ENCODE assay signal across 15 mouse cellular contexts in genomic region chr2:121787271-121787670, GRCm38 (mm10). TPM values are rescaled to one million over a fixed set of nuclear protein-coding genes. Genes with fewer than 3 reads are reported as not detected.
DNase-seq lines count a peak whose midpoint lies in the region; ATAC-seq and TF ChIP-seq lines count a peak whose summit lies in the region.
"Had no signal": no experiment of that assay in that cellular context is flagged by ENCODE, and none has a peak within 500 bp of the region (broad histone marks: within the 10 kb centered on the region; RNA-seq: fewer than 3 reads in every experiment).

No protein-coding gene starts in this region.

- 17% methylated on average over 7 of the region's 7 CpGs for WGBS in lung, embryonic 14.5 days
- 13% methylated on average over 7 of the region's 7 CpGs for WGBS in embryonic facial prominence, embryonic 14.5 days
- 53% methylated on average over 7 of the region's 7 CpGs for WGBS in forebrain, embryonic 14.5 days

- no peak overlapping the region for H3K9ac ChIP-seq in lung, embryonic 14.5 days
- H3K9ac ChIP-seq in embryonic facial prominence, embryonic 14.5 days (ENCODE audit: low read depth, low read length) = no peak overlapping the region
- H3K9ac ChIP-seq in forebrain, embryonic 14.5 days (ENCODE audit: low read length) = no peak overlapping the region
- H3K9ac ChIP-seq: forebrain, embryonic 13.5 days; hindbrain, embryonic 12.5 days; neural tube, embryonic 12.5 days had no signal

- no peak overlapping the region for H3K27ac ChIP-seq in gastrocnemius, adult 2 months
- no peak overlapping the region for H3K27ac ChIP-seq in lung, embryonic 14.5 days (ENCODE audit: low read depth)
- no peak overlapping the region for H3K27ac ChIP-seq in embryonic facial prominence, embryonic 14.5 days (replicated peaks; ENCODE audit: low read depth, low read length)
- no peak overlapping the region for H3K27ac ChIP-seq in forebrain, embryonic 14.5 days (ENCODE audit: low read depth, low read length)
- H3K27ac ChIP-seq: forebrain, embryonic 13.5 days; hindbrain, embryonic 12.5 days; neural tube, embryonic 12.5 days had no signal

- TF ChIP-seq CTCF in gastrocnemius, adult 2 months (IDR thresholded peaks at IDR 0.05) = no peak
- no peak for TF ChIP-seq CTCF in lung, embryonic 14.5 days (IDR thresholded peaks at IDR 0.05; ENCODE audit: low read depth)

- no peaks in the 10 kb centered on the region for H3K27me3 ChIP-seq in lung, embryonic 14.5 days (ENCODE audit: insufficient read depth, low read length)
- H3K27me3 ChIP-seq in embryonic facial prominence, embryonic 14.5 days (replicated peaks; ENCODE audit: control insufficient read depth, insufficient read depth, low read length) = no peaks in the 10 kb centered on the region
- H3K27me3 ChIP-seq in forebrain, embryonic 14.5 days (replicated peaks; ENCODE audit: control insufficient read depth, insufficient read depth, low read length) = no peaks in the 10 kb centered on the region
- H3K27me3 ChIP-seq: forebrain, embryonic 13.5 days; hindbrain, embryonic 12.5 days; neural tube, embryonic 12.5 days had no signal

- DNase-seq in gastrocnemius, adult 2 months = no peak
- no peak for DNase-seq in gastrocnemius, postnatal 25 days
- DNase-seq in lung, embryonic 14.5 days = peak; percentile 24
- no peak for DNase-seq in lung, postnatal 14 days
- peak; percentile 80 for DNase-seq in embryonic facial prominence, embryonic 14.5 days (ENCODE audit: low spot score)
- no peak for DNase-seq in forebrain, embryonic 14.5 days (ENCODE audit: low spot score)
- no peak for DNase-seq in thymus, postnatal 14 days
- DNase-seq: cerebellum, postnatal 14 days; kidney, postnatal 14 days; right cerebral cortex, postnatal 14 days had no signal

- H3K4me1 ChIP-seq in lung, embryonic 14.5 days (ENCODE audit: insufficient read depth) = peaks cover 3% of the 10 kb centered on the region; the same call in 1 of the 2 replicates
- peaks cover 10% of the 10 kb centered on the region; the same call in 1 of the 2 replicates for H3K4me1 ChIP-seq in embryonic facial prominence, embryonic 14.5 days (ENCODE audit: control insufficient read depth, insufficient read depth, low read length)
- H3K4me1 ChIP-seq in forebrain, embryonic 14.5 days (ENCODE audit: control insufficient read depth, insufficient read depth, low read length) = no peaks in the 10 kb centered on the region
- H3K4me1 ChIP-seq: neural tube, embryonic 12.5 days had no signal

- no peaks in the 10 kb centered on the region for H3K36me3 ChIP-seq in lung, embryonic 14.5 days (ENCODE audit: insufficient read depth)
- no peaks in the 10 kb centered on the region for H3K36me3 ChIP-seq in embryonic facial prominence, embryonic 14.5 days (ENCODE audit: control insufficient read depth, insufficient read depth, low read length)
- no peaks in the 10 kb centered on the region for H3K36me3 ChIP-seq in forebrain, embryonic 14.5 days (ENCODE audit: control insufficient read depth, insufficient read depth, low read length)
- H3K36me3 ChIP-seq: neural tube, embryonic 12.5 days had no signal

- peak overlapping the region; percentile 49 for H3K4me3 ChIP-seq in gastrocnemius, adult 2 months
- H3K4me3 ChIP-seq in lung, embryonic 14.5 days (ENCODE audit: low read depth, low read length) = no peak overlapping the region
- H3K4me3 ChIP-seq in embryonic facial prominence, embryonic 14.5 days (ENCODE audit: low read depth, low read length) = no peak overlapping the region
- no peak overlapping the region for H3K4me3 ChIP-seq in forebrain, embryonic 14.5 days (ENCODE audit: low read depth, low read length)
- H3K4me3 ChIP-seq: forebrain, embryonic 13.5 days; hindbrain, embryonic 12.5 days; neural tube, embryonic 12.5 days had no signal

- no peak for ATAC-seq in lung, embryonic 14.5 days (ENCODE audit: insufficient read depth)
- ATAC-seq in embryonic facial prominence, embryonic 14.5 days (ENCODE audit: low read depth) = peak; percentile 84
- 0 out of 2 replicates have a peak, but pooled peaks have one; percentile 9 for ATAC-seq in megakaryocyte progenitor cell, adult 5-6 weeks (replicated peaks; ENCODE audit: poor library complexity)
- no peak for ATAC-seq in forebrain, embryonic 14.5 days

- H3K4me2 ChIP-seq in lung, embryonic 14.5 days = peak overlapping the region; percentile 29
- peak overlapping the region; percentile 44 for H3K4me2 ChIP-seq in embryonic facial prominence, embryonic 14.5 days (ENCODE audit: low read depth, low read length)
- H3K4me2 ChIP-seq in forebrain, embryonic 14.5 days (ENCODE audit: low read length) = no peak overlapping the region
- H3K4me2 ChIP-seq: forebrain, embryonic 13.5 days; neural tube, embryonic 12.5 days had no signal

- H3K9me3 ChIP-seq in lung, embryonic 14.5 days (ENCODE audit: low read depth, low read length) = no peaks in the 10 kb centered on the region
- no peaks in the 10 kb centered on the region for H3K9me3 ChIP-seq in embryonic facial prominence, embryonic 14.5 days (ENCODE audit: control insufficient read depth, low read length)
- H3K9me3 ChIP-seq in forebrain, embryonic 14.5 days (replicated peaks; ENCODE audit: control insufficient read depth, low read length) = no peaks in the 10 kb centered on the region
- H3K9me3 ChIP-seq: forebrain, embryonic 13.5 days; hindbrain, embryonic 12.5 days; megakaryocyte, embryonic 14.5 days; neural tube, embryonic 12.5 days had no signal

- intact Hi-C loops in gastrocnemius, adult 2 months (cut with DNase I) = no loop called here

RNA-seq across cellular contexts. Expression of gene Frmd5, which starts 19.6 kb away (rescaled TPM):
- under 1 TPM in 1 of 2 experiments, not detected in 1; 0.18 TPM for total RNA-seq in gastrocnemius, adult 2 months (2021)
- under 1 TPM; 0.16 to 0.26 TPM for total RNA-seq in gastrocnemius, postnatal 25 days (2021)
- polyA plus RNA-seq in lung, embryonic 14.5 days (2014; fragmentation: Nextera tagmentation; extraction: Ambion mirVana) = 2.8 and 4.0 TPM in 2 replicates
- 1.4 and 2.1 TPM in 2 replicates for polyA plus RNA-seq in embryonic facial prominence, embryonic 14.5 days (2014; fragmentation: Nextera tagmentation; extraction: Ambion mirVana)
- not detected in 2 replicates for total RNA-seq in megakaryocyte progenitor cell, adult 5-6 weeks (2015)
- not detected in 2 replicates for total RNA-seq in megakaryocyte progenitor cell, adult 5-6 weeks (2017)
- 26.9 and 29.1 TPM in 2 replicates for polyA plus RNA-seq in forebrain, embryonic 14.5 days (2014; fragmentation: Nextera tagmentation; extraction: Ambion mirVana)

Comparison
In these comparisons a context has a peak if more than half of its experiments do, and no peak if none do; other contexts are left out.
1. DNase-seq: peak in lung, embryonic 14.5 days (single experiment) and embryonic facial prominence, embryonic 14.5 days (single experiment); none in gastrocnemius, adult 2 months (single experiment), gastrocnemius, postnatal 25 days (single experiment), lung, postnatal 14 days (single experiment), forebrain, embryonic 14.5 days (single experiment) and thymus, postnatal 14 days (single experiment).
2. ATAC-seq: peak in embryonic facial prominence, embryonic 14.5 days (single experiment) and megakaryocyte progenitor cell, adult 5-6 weeks (single experiment); none in lung, embryonic 14.5 days (single experiment) and forebrain, embryonic 14.5 days (single experiment).